Mouse (Mus musculus): ENCODE measurements around the gene Trip10.
"Not testable (repeated sequence)": the region's sequence is repeated elsewhere in the genome, so short reads cannot be mapped to it uniquely, and the experiment has no call there.

Gene Trip10

DNA sequence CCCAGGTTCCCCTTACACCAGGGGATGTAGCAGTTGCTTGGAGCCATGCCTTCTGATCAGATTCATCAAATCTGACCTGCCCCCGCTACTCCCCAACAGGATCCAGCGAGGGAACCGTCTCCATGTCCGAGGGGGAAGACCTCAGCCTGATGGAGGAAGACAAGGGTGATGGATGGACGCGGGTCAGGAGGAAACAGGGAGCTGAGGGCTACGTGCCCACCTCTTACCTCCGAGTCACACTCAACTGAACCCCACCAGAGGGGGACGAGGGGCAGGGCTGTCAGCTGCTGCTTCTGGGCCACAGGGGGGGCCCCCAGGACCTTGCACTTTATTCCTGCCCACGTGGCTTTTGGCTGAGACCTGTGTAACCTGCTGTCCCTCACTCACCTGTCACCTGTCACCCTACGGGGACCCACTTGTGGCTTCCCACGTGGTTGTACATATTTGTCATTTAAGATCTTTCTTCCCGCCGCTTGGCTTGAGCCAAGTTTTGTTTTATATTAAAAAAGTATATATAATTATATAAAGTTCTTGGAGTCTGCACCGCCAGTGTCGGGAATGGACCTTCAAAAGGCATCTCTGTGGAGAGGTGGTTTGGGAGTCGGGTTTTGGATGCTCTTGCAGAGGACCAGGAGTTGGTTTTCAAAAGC is 13.8 kb downstream of the Trip10 start:
- in situ Hi-C loops (cut with MseI, MboI): no loop called here

- in situ Hi-C loops (cut with MseI, MboI): no loop called here
Observed at GRCm38 (mm10) chr17:57264164-57264563, 14.9 kb downstream of the Trip10 start.

- in situ Hi-C loops (cut with MseI, MboI): no loop called here
Observed at GRCm38 (mm10) chr17:57264972-57265945, 16.0 kb downstream of the Trip10 start.

- in situ Hi-C loops (cut with MseI, MboI): no loop called here
Observed at GRCm38 (mm10) chr17:57267556-57268126, 18.4 kb downstream of the Trip10 start.

- in situ Hi-C loops (cut with MseI, MboI): no loop called here
Observed at GRCm38 (mm10) chr17:57271301-57271700, 22.0 kb downstream of the Trip10 start.

DNA sequence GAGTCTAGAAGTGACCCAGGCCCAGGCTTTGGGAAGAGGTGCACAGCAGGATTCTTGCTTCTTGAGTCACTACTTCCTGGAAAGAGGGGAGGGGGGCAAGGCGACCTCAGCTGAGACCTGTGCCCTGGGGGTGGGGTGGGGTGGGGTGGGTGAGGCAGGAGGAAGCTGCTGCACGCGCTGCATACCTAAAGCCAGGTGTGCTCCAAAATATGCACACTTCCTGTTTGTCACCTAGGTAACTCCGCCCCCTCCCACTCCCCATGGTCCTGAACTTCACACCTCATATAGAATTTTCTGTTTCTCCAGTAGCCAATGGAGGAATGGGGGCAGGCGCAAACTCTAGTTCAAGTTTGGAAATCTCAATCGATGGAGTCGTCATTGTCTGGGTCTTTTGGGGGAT is 24.6 kb downstream of the Trip10 start:
- in situ Hi-C loops (cut with MseI, MboI): no loop called here

GRCm38 (mm10) chr17:57274686-57275085 is 25.4 kb downstream of the Trip10 start:
- in situ Hi-C loops (cut with MseI, MboI): no loop called here

DNA sequence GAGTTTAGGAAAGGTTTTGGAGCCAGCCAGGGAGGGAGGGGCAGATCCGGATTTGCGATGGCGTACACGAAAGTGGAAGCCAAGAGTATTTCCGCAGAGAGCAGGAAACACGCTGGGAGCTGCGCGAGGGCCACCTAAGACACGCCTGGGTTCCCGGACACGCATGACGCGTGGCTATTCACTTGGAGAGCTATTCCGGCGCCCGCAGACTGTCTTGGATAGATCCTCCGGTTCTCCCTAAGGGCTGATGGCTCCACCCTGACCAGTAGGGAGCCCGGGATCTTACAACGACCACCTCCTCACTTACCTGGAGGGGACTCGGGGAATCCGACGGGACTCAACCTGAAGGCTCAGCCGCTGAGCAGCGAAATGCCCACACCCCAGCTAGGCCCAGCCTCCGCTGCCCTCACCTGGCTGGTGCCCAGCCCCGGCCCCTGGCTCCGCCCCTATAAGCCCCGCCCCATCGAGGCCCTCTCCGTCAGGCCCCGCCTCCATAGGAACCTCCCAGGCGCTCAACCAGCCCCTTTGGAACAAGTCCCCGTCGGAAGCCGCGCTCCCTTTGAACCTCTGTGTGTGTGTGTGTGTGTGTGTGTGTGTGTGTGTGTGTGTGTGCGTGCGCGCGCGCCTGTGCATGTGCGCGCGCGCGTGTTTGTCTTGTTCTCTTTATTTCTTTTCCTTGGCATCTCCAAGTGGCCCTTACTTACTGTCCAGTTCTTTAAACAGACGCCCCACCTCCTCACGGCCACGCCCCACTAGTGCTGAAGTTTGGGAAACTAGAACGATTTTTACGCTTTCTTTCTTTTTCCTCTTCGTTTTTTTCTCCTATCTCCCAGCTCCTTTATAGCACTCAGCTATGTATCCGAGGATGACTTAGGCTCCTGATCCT is 26.1 kb downstream of the Trip10 start:
- in situ Hi-C loops (cut with MseI, MboI): no loop called here

GRCm38 (mm10) chr17:57275997-57276351 is 26.7 kb downstream of the Trip10 start:
- in situ Hi-C loops (cut with MseI, MboI): no loop called here

GRCm38 (mm10) chr17:57276634-57277121 is 27.4 kb downstream of the Trip10 start:
- in situ Hi-C loops (cut with MseI, MboI): no loop called here

GRCm38 (mm10) chr17:57277598-57278261 is 28.5 kb downstream of the Trip10 start:
- in situ Hi-C loops (cut with MseI, MboI): not testable (repeated sequence)

GRCm38 (mm10) chr17:57278537-57278936 is 29.3 kb downstream of the Trip10 start:
- in situ Hi-C loops (cut with MseI, MboI): no loop called here

GRCm38 (mm10) chr17:57278943-57279590 is 29.8 kb downstream of the Trip10 start, which contains the start of gene Vav1:
Gene Vav1 (plus strand): TSS chr17:57279100.
- in situ Hi-C loops (cut with MseI, MboI): no loop called here

DNA sequence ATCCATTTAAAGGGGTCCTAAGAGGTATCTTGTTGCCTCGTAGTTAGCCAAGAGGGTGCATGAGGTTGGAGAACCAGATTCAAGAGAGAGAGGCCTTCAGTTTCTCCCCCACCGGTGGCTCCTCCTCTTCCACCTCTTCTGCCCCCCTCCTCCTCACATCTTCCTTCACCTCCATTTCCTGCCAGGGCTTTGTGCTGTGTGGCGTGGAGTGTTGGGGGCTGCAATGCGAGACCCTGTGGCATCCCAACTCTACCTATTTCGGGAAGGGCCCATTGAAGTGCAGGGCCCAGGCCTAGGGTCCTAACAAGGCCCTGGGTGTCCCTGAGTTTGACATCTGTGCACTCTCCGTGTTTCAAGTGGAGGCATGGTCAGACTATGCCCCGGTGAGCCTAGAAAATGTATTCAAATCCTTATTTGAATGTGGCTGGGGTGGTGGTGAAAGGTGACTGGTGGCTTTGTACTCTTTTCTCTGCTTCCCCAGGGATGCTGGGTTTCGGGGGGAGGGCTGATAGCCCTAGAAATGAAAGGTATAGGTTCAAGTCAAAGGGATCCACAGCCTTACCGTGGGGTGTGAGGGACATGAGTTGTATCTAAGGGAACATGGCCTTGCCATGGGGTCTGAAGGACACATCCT is 30.5 kb downstream of the Trip10 start:
- in situ Hi-C loops (cut with MseI, MboI): loop anchor here (5.0 to 10.0 kb wide), 2 partner anchors 53 to 55 kb away; no protein-coding TSS in a partner anchor

- in situ Hi-C loops (cut with MseI, MboI): loop anchor here (5.0 to 10.0 kb wide), 2 partner anchors 52 to 54 kb away; no protein-coding TSS in a partner anchor
Observed at GRCm38 (mm10) chr17:57280411-57280810, 31.2 kb downstream of the Trip10 start.

GRCm38 (mm10) chr17:57283906-57284305 is 34.7 kb downstream of the Trip10 start:
- in situ Hi-C loops (cut with MseI, MboI): loop anchor here (5.0 to 10.0 kb wide), 2 partner anchors 48 to 51 kb away; no protein-coding TSS in a partner anchor

DNA sequence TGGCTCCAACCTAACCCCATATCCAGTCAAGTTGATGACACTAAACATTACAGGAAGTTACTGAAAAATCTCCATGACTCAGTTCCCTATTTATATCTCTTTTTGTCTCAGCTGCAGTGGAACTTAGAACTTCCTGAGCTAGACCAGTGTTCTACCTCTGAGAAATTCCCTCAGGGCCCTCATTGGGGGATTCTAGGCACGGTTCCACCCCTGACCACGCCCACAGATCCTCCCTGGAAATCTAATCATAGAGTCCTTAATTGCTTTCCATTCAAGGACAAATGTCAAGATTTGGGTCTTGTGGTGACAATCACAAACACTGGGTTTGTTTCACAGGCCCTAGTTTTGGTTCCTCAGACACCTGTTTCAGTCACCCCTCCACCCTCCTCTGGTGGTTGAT is 35.8 kb downstream of the Trip10 start:
- in situ Hi-C loops (cut with MseI, MboI): loop anchor here in 1 of 2 experiments (10.0 kb wide), 1 partner anchor 50 kb away; no protein-coding TSS in a partner anchor

DNA sequence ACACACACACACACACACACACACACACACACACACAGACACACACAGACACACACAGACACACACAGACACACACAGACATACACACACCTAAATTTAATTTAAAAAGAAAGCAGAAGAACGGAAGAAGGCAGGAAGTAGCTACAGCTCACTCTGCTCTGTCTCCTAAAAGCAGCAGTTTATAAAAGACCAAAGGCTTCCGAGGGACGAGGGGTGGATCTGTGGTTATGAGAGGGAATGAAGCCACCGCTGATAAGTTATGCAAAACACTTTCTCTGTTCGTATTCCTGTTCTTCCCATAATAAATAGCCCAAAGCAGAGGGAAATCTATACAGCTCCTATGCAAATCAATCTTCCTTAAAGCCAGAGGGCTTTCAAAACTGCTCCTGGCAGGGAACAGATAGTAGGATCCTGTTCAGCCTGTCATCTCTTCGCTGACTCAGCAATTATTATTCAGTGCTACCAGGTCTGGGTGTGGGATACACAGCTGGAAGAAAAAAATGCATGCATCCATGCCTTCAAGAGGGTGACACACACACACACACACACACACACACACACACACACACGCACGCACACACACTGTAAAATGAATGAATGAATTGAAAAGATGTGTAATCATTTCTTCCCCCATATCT is 37.6 kb downstream of the Trip10 start:
- in situ Hi-C loops (cut with MseI, MboI): loop anchor here in 1 of 2 experiments (10.0 kb wide), 1 partner anchor 48 kb away; no protein-coding TSS in a partner anchor

DNA sequence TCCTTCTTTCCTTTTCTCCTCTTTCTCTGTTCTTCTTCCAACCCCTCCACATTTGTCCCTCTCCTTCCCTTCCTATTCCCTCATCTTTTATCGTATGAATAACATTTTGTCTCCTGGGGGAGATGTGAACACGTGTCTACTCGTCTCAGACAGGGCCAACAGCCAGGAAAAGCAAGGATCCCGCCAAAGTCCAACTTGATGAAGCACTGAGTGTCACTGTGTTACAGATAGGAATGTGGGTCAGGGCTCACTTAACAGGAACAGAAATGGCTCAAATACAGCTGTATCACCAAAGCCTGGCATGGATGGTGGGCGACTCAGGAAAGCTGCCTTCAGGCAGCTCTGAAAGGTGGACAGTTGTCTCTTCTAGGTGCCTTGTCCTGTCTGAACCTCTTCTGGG is 40.0 kb downstream of the Trip10 start:
- in situ Hi-C loops (cut with MseI, MboI): loop anchor here in 1 of 2 experiments (10.0 kb wide), 1 partner anchor 46 kb away; no protein-coding TSS in a partner anchor

Data from mouse trophoblast stem cell (cell line).